In genomic region chr1:161252901-161253300, GRCm38 (mm10) we compare ENCODE assay signal across 15 mouse cellular contexts.
"Had no signal": no experiment of that assay in that cellular context is flagged by ENCODE, and none has a peak within 500 bp of the region (broad histone marks: within the 10 kb centered on the region; RNA-seq: fewer than 3 reads in every experiment).

No protein-coding gene starts in this region.

- H3K9ac ChIP-seq: limb, embryonic 12.5 days; neural tube, embryonic 15.5 days had no signal

- H3K9me3 ChIP-seq: limb, embryonic 12.5 days; midbrain, embryonic 10.5 days; neural tube, embryonic 15.5 days had no signal

- H3K4me3 ChIP-seq: limb, embryonic 12.5 days; midbrain, embryonic 10.5 days; myocyte; neural tube, embryonic 15.5 days had no signal

- DNase-seq: kidney, adult 11 months; kidney, adult 9 months; kidney, postnatal 36 days; layer of hippocampus, adult 9-11 months; layer of hippocampus, postnatal 36 days; lung, adult 18-20 months; midbrain, embryonic 14.5 days; right cerebral cortex, adult 18-20 months; right cerebral cortex, postnatal 25 days; thymus, postnatal 4 days had no signal

- H3K4me2 ChIP-seq: limb, embryonic 12.5 days; neural tube, embryonic 15.5 days had no signal

- H3K27me3 ChIP-seq: limb, embryonic 12.5 days; neural tube, embryonic 15.5 days had no signal

- H3K36me3 ChIP-seq: limb, embryonic 12.5 days; midbrain, embryonic 10.5 days; neural tube, embryonic 15.5 days had no signal

- H3K27ac ChIP-seq: kidney, postnatal 0 days; limb, embryonic 12.5 days; midbrain, embryonic 10.5 days; neural tube, embryonic 15.5 days had no signal
